In genomic region chr13:43171020-43171710, GRCm38 (mm10) we compare ENCODE assay signal across 8 mouse cellular contexts. TPM values are rescaled to one million over a fixed set of nuclear protein-coding genes. Genes with fewer than 3 reads are reported as not detected.
DNase-seq lines count a peak whose midpoint lies in the region; ATAC-seq lines count a peak whose summit lies in the region.

Tbc1d7 (minus strand) TSS chr13:43171501.

- peak within 1 kb of the TSS; percentile 76 for H3K27ac ChIP-seq in intestine, embryonic 14.5 days (ENCODE audit: low read depth)

- peak; percentile 97 for ATAC-seq in intestine, embryonic 14.5 days (replicated peaks; ENCODE audit: low FRiP score, low TSS enrichment, low read depth)

- H3K27me3 ChIP-seq in intestine, embryonic 14.5 days (replicated peaks; ENCODE audit: control insufficient read depth, insufficient read depth, low read length) = no peaks in the 10 kb centered on the region

- H3K9ac ChIP-seq in intestine, embryonic 14.5 days (ENCODE audit: low read length) = peak within 1 kb of the TSS; percentile 78

- intact Hi-C loops in left cerebral cortex, postnatal 14 days (cut with DNase I) = loop anchor here (5.0 to 10.0 kb wide), 3 partner anchors 226 to 564 kb away; partner anchors contain the start of genes Mcur1 and Nol7

- 0 out of 2 replicates have a peak, but pooled peaks cover 9% of the 10 kb centered on the region for H3K4me1 ChIP-seq in intestine, embryonic 14.5 days (replicated peaks; ENCODE audit: control insufficient read depth, insufficient read depth, low read length)

- DNase-seq in adrenal gland, adult 18-20 months (ENCODE audit: low spot score in 2 of 2) = peak; percentile 99 to 100
- peak; percentile 98 for DNase-seq in embryo, embryonic 11 days
- DNase-seq in gastrocnemius, postnatal 25 days = peak; percentile 95
- DNase-seq in intestine, embryonic 14.5 days (ENCODE audit: low spot score) = peak; percentile 99
- peak; percentile 97 to 99 for DNase-seq in left cerebral cortex, postnatal 14 days (ENCODE audit: low spot score in 2 of 2)
- DNase-seq in mesoderm, embryonic 11.5 days (ENCODE audit: low read depth, low spot score) = peak; percentile 97
- peak; percentile 95 to 96 for DNase-seq in right cerebral cortex, postnatal 36 days (ENCODE audit: low spot score in 2 of 2)
- peak; percentile 94 for DNase-seq in yolk sac, embryonic 10.5 days (ENCODE audit: low spot score)

- peak within 1 kb of the TSS; percentile 66 for H3K4me3 ChIP-seq in intestine, embryonic 14.5 days (ENCODE audit: low read depth, low read length)

- peaks cover 15% of the 10 kb centered on the region; the same call in 1 of the 2 replicates for H3K36me3 ChIP-seq in intestine, embryonic 14.5 days (ENCODE audit: control insufficient read depth, insufficient read depth, low read length)

- WGBS in intestine, embryonic 14.5 days = under 1% methylated on average over 48 of the region's 48 CpGs

- H3K4me2 ChIP-seq in intestine, embryonic 14.5 days (ENCODE audit: low read length) = peak within 1 kb of the TSS; percentile 69

- H3K9me3 ChIP-seq in intestine, embryonic 14.5 days (ENCODE audit: control insufficient read depth, low read length) = no peaks in the 10 kb centered on the region

RNA-seq across cellular contexts. Expression of gene Tbc1d7, which starts in this region (rescaled TPM):
- total RNA-seq in adrenal gland, adult 18-20 months (2021) = 10 to 100 TPM; 11.4 to 13.5 TPM
- 10 to 100 TPM; 21.2 to 25.8 TPM for total RNA-seq in gastrocnemius, postnatal 25 days (2021)
- polyA plus RNA-seq in intestine, embryonic 14.5 days (2014; fragmentation: Nextera tagmentation; extraction: Ambion mirVana) = 45.0 and 45.6 TPM in 2 replicates
- 10 to 100 TPM; 35.0 to 39.7 TPM for total RNA-seq in left cerebral cortex, postnatal 14 days (2021)

Comparison
In these comparisons a context has a peak if more than half of its experiments do, and no peak if none do; other contexts are left out.
1. Peak in every context shown above with its lines: DNase-seq, ATAC-seq, H3K4me3 ChIP-seq and H3K27ac ChIP-seq.